Mouse (Mus musculus) ES-CJ7 (cell line): ENCODE data around the gene Tvp23b.

ENCODE experiments used
- DNase-seq: peaks from one replicate; pipeline ENCODE4 v3.0.0; 2011; ENCODE audit warnings: low read depth, low spot score

The Tvp23b gene

GRCm38 (mm10) chr11:62891763-62892162, 12.5 kb downstream of the Tvp23b start:
- no peak for DNase-seq

- DNase-seq: peak; percentile 77
These were observed 22.6 kb downstream of the Tvp23b start for GRCm38 (mm10) chr11:62901699-62902323.

- peak; percentile 60 for DNase-seq
These were observed 24.7 kb downstream of the Tvp23b start for GRCm38 (mm10) chr11:62903871-62904495.

GRCm38 (mm10) chr11:62909720-62910306, 30.6 kb downstream of the Tvp23b start:
- DNase-seq: peak; percentile 46

- DNase-seq: no peak
These were observed 32.1 kb downstream of the Tvp23b start for GRCm38 (mm10) chr11:62911362-62911761.

- DNase-seq: no peak
These were observed 33.9 kb downstream of the Tvp23b start for GRCm38 (mm10) chr11:62913141-62913540.

GRCm38 (mm10) chr11:62914532-62914931, 35.3 kb downstream of the Tvp23b start:
- peak; percentile 50 for DNase-seq

- DNase-seq: no peak
These were observed 36.2 kb downstream of the Tvp23b start for GRCm38 (mm10) chr11:62915486-62915885.

GRCm38 (mm10) chr11:62916765-62917164, 37.5 kb downstream of the Tvp23b start:
- no peak for DNase-seq

- DNase-seq: no peak
These were observed 40.9 kb downstream of the Tvp23b start for GRCm38 (mm10) chr11:62919946-62920742.

- no peak for DNase-seq
These were observed 41.4 kb downstream of the Tvp23b start for GRCm38 (mm10) chr11:62920743-62921050.

- DNase-seq: peak; percentile 92
These were observed 42.1 kb downstream of the Tvp23b start for GRCm38 (mm10) chr11:62921052-62921977.

- no peak for DNase-seq
These were observed 45.0 kb downstream of the Tvp23b start for GRCm38 (mm10) chr11:62924091-62924761.

GRCm38 (mm10) chr11:62929799-62930198, 50.5 kb downstream of the Tvp23b start:
- DNase-seq: no peak

GRCm38 (mm10) chr11:62930574-62930973, 51.3 kb downstream of the Tvp23b start:
- no peak for DNase-seq

- DNase-seq: no peak
These were observed 51.9 kb downstream of the Tvp23b start for GRCm38 (mm10) chr11:62931141-62931540.

- DNase-seq: peak; percentile 51
These were observed 53.8 kb downstream of the Tvp23b start for GRCm38 (mm10) chr11:62933099-62933498.

GRCm38 (mm10) chr11:62934795-62935514, 55.7 kb downstream of the Tvp23b start:
- DNase-seq: no peak

- DNase-seq: no peak
These were observed 58.7 kb downstream of the Tvp23b start for GRCm38 (mm10) chr11:62937986-62938385.

GRCm38 (mm10) chr11:62938921-62939320, 59.7 kb downstream of the Tvp23b start:
- DNase-seq: no peak
